Mouse (Mus musculus) CH12.LX (cell line): ENCODE data around the gene Iqch. TPM values are rescaled to one million over a fixed set of nuclear protein-coding genes. Genes with fewer than 3 reads are reported as not detected.

ENCODE experiments used
- DNase-seq: peaks from one replicate; pipeline ENCODE4 v3.0.0-alpha.2; 2013; ENCODE audit errors: extremely low read depth
- H3K27ac ChIP-seq: 2 replicates; pipeline ENCODE4 v1.5.1; 2012; ENCODE audit warnings: low read depth, mild to moderate bottlenecking, control low read depth, moderate library complexity; ENCODE audit not compliant: insufficient read depth
- H3K27me3 ChIP-seq: replicated peaks from 2 replicates; pipeline ENCODE3; 2012; ENCODE audit warnings: inconsistent platforms
- H3K36me3 ChIP-seq, 2 experiments: replicated peaks in 1 of 2; 2 replicates each; pipeline versions ENCODE3 to v1.6.1; 2012; ENCODE audit warnings: inconsistent platforms in 1 of 2, low read length in 1 of 2, mild to moderate bottlenecking in 1 of 2, mixed read lengths in 1 of 2, moderate library complexity in 1 of 2; ENCODE audit not compliant: control insufficient read depth in 1 of 2, insufficient read depth in 1 of 2
- H3K4me1 ChIP-seq, 2 experiments: 2 replicates each; pipeline ENCODE4 v1.6.1; 2012; ENCODE audit warnings: inconsistent platforms in 1 of 2, moderate library complexity in 1 of 2; ENCODE audit not compliant: insufficient read depth in 2 of 2, control insufficient read depth in 1 of 2
- H3K4me2 ChIP-seq: 2 replicates; pipeline ENCODE4 v1.6.1; 2012; ENCODE audit warnings: low read depth, mild to moderate bottlenecking, control low read depth; ENCODE audit not compliant: poor library complexity, insufficient read depth, severe bottlenecking
- H3K4me3 ChIP-seq, 3 experiments: fragments of 150-350 bp in 1 of 3; sonication (generic) in 1 of 3; replicated peaks in 1 of 3; 2 replicates each; pipeline versions ENCODE3 to v1.5.1; 2011 to 2012; ENCODE audit warnings: low read depth in 2 of 3, low read length in 2 of 3, mild to moderate bottlenecking in 2 of 3, moderate library complexity in 2 of 3, control low read depth in 1 of 3, improper control_type of control experiment in 1 of 3, inconsistent platforms in 1 of 3, mixed read lengths in 1 of 3; ENCODE audit not compliant: poor library complexity in 1 of 3
- H3K79me2 ChIP-seq: replicated peaks from 2 replicates; pipeline ENCODE4 v1.6.1; 2012; ENCODE audit warnings: mild to moderate bottlenecking, moderate library complexity; ENCODE audit not compliant: control insufficient read depth, poor library complexity, insufficient read depth, severe bottlenecking; ENCODE audit errors: extremely low read depth
- H3K9ac ChIP-seq: 2 replicates; pipeline ENCODE4 v1.6.1; 2012; ENCODE audit warnings: low read depth, mild to moderate bottlenecking, control low read depth, moderate library complexity; ENCODE audit not compliant: insufficient read depth
- H3K9me3 ChIP-seq: replicated peaks from 2 replicates; pipeline ENCODE3; 2012; ENCODE audit warnings: low read length, inconsistent platforms, mixed read lengths
- CHD1 ChIP-seq: IDR thresholded peaks from 2 replicates; pipeline ENCODE4 v1.6.1; 2012; ENCODE audit warnings: low read depth, low read length, improper control_type of control experiment, inconsistent platforms
- CHD2 ChIP-seq: IDR thresholded peaks from 2 replicates; pipeline ENCODE4 v1.6.1; 2011; ENCODE audit warnings: low read length, improper control_type of control experiment
- CTCF ChIP-seq, 2 experiments: IDR thresholded peaks in 1 of 2; conservative IDR thresholded peaks in 1 of 2; 2 replicates each; pipeline ENCODE4 v1.5.1; 2011 to 2012; ENCODE audit warnings: low read depth in 2 of 2, low read length in 2 of 2, improper control_type of control experiment in 1 of 2, inconsistent platforms in 1 of 2, mild to moderate bottlenecking in 1 of 2, moderate library complexity in 1 of 2
- ELF1 ChIP-seq: IDR thresholded peaks from 2 replicates; pipeline ENCODE4 v1.6.1; 2014; ENCODE audit warnings: low read depth, mild to moderate bottlenecking, inconsistent platforms, low read length, improper control_type of control experiment
- ETS1 ChIP-seq: conservative IDR thresholded peaks from 2 replicates; pipeline ENCODE4 v1.6.1; 2012; ENCODE audit warnings: low read depth, mild to moderate bottlenecking, inconsistent platforms, low read length, improper control_type of control experiment, moderate library complexity
- MAX ChIP-seq: IDR thresholded peaks from 2 replicates; pipeline ENCODE4 v1.6.1; 2011; ENCODE audit warnings: low read length, improper control_type of control experiment
- MAZ ChIP-seq: IDR thresholded peaks from 2 replicates; pipeline ENCODE4 v1.6.1; 2012; ENCODE audit warnings: low read depth, mild to moderate bottlenecking, inconsistent platforms, low read length, improper control_type of control experiment, moderate library complexity
- POLR2AphosphoS2 ChIP-seq: IDR thresholded peaks from 2 replicates; pipeline ENCODE4 v1.6.1; 2011; ENCODE audit warnings: low read depth, low read length, improper control_type of control experiment
- RAD21 ChIP-seq: IDR thresholded peaks from 2 replicates; pipeline ENCODE4 v1.6.1; 2011; ENCODE audit warnings: low read depth, mild to moderate bottlenecking, low read length, improper control_type of control experiment, moderate library complexity
- RCOR1 ChIP-seq: conservative IDR thresholded peaks from 2 replicates; pipeline ENCODE4 v1.6.1; 2012; ENCODE audit warnings: low read depth, mild to moderate bottlenecking, inconsistent platforms, low read length, improper control_type of control experiment
- SMC3 ChIP-seq: IDR thresholded peaks from 2 replicates; pipeline ENCODE4 v1.6.1; 2011; ENCODE audit warnings: low read depth, low read length, improper control_type of control experiment
- TBP ChIP-seq: conservative IDR thresholded peaks from 2 replicates; pipeline ENCODE4 v1.6.1; 2011; ENCODE audit warnings: low read depth, low read length, improper control_type of control experiment
- TCF12 ChIP-seq: IDR thresholded peaks from 2 replicates; pipeline ENCODE4 v1.6.1; 2014; ENCODE audit warnings: low read depth, mild to moderate bottlenecking, inconsistent platforms, low read length, improper control_type of control experiment
- dilution Hi-C: fragments of 300-500 bp; cut with MboI; formaldehyde crosslinking; loops from 2 replicates; pipeline ENCODE4 v1.14.3; 2020; ENCODE audit warnings: low sequenced_read_pairs; ENCODE audit not compliant: extremely low pct_unique_long_range_greater_than_20kb, extremely low pct_ligation_motif_present
- in situ Hi-C: fragments of 300-500 bp; cut with MboI; formaldehyde crosslinking; loops from 3 replicates; pipeline ENCODE4 v1.14.3; 2019; ENCODE audit warnings: low sequenced_read_pairs, low pct_ligation_motif_present, low pct_unique_long_range_greater_than_20kb, mixed read lengths
- polyA plus RNA-seq: library from polyadenylated mRNA; unstranded; fragments of >175 nt; gene quantifications from 2 replicates; pipeline ENCODE4 v1.2.1, GENCODE M21; 2012; ENCODE audit warnings: low read depth; ENCODE audit not compliant: insufficient read length
- total RNA-seq, 2 experiments: library from RNA; depleted of rRNA; stranded (reverse); fragments of 300-350 nt in 1 of 2; fragments of >200 nt in 1 of 2; gene quantifications; 2 replicates each; pipeline ENCODE4 v1.2.3; 2012 to 2014

Iqch gene
- total and polyA plus RNA-seq, 3 experiments = 0.04 to 0.21 (median 0.15) TPM

DNA sequence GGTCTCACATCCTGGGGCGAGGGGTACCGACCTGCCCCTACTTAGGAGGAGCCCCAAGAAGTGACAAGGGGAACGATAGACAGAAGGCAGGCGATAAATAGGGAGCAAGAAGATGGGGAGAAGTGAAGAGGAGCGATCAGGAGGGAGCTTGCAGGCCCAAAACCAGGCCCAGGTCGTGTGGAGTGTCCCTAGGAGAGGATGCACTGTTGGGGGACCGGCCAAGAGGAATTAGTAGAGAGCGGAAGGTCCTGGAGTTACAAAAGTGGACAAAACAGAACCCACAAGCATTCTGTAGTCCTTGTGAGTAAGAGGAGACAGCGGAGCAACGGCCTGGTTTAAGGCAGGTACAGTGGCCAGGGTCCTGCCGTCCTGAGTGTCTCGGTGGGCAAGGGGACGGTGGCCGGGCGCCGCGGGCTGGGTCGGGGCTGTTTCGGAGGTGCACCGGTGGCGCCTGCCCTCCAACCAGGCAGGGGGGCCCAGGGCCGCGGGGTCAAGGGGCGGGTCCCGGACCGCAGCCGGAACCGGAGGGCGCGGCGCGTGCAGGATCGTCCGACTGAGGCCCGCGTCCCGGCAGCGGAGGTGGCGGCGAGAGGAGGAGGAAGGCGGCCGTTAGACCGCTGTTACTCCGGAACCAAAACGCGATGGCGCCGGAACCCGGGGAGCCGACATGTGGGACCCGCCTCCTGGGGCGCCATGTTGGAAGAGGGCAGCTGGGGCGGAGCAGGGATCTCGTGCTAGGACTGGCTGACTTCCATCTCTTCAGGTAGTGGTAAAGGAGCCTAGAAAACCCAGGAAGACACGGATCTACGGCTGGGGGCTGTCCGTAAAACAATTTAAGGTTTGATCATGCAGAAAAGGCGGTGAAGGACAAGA lies 224.8 kb downstream of the Iqch start, which contains the start of gene Map2k5 (continued):
- TF ChIP-seq RAD21 = no peak
- TF ChIP-seq, all 38 proteins: peak for 21

GRCm38 (mm10) chr9:63373315-63373714 lies 229.0 kb downstream of the Iqch start:
- peaks cover 6 to 33% of the 10 kb centered on the region in 2 experiments; a peak in 3 of 4 replicates for H3K4me1 ChIP-seq
- H3K79me2 ChIP-seq = no peaks in the 10 kb centered on the region; the same call in 1 of the 2 replicates
- no peak overlapping the region for H3K4me2 ChIP-seq
- no peaks in the 10 kb centered on the region for H3K9me3 ChIP-seq
- H3K4me3 ChIP-seq = no peak overlapping the region
- in situ Hi-C loops (no loop called here), dilution Hi-C loops (no loop called here)
- no peak for DNase-seq
- no peaks in the 10 kb centered on the region for H3K27me3 ChIP-seq
- H3K27ac ChIP-seq = no peak overlapping the region
- H3K9ac ChIP-seq = no peak overlapping the region
- no peak for TF ChIP-seq CHD2
- TF ChIP-seq MAZ = no peak
- no peak for TF ChIP-seq ETS1
- no peak for TF ChIP-seq CTCF (conservative IDR thresholded peaks at IDR 0.05 in 1 of 2, IDR thresholded peaks at IDR 0.05 in 1 of 2; ENCODE audit: low read depth in 2 of 2, low read length in 2 of 2)
- peaks cover 13 to 67% of the 10 kb centered on the region in 2 experiments for H3K36me3 ChIP-seq

DNA sequence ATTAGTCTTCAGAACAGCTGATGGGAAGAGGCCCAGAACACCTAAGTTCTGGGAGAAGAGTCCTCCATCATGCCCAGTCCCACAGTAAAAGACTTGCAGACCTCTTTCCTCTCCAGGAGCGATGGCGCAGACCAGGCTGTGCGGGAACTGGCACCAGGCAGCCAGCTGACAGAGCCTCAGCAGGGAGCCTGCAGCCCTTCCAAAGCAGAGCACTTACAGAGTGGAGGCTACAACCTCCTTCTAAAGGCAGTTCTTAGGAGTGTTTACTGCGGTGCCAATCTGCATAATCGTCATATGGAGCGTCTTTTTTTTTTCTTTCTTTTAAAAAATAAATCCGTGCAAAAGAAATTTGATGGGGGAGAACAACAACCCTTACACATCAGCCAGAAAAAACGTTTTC lies 229.8 kb downstream of the Iqch start:
- H3K4me3 ChIP-seq = no peak overlapping the region
- no peak for DNase-seq
- H3K4me2 ChIP-seq = no peak overlapping the region
- in situ Hi-C loops (no loop called here), dilution Hi-C loops (no loop called here)
- H3K9ac ChIP-seq = no peak overlapping the region
- H3K79me2 ChIP-seq = no peaks in the 10 kb centered on the region; the same call in 1 of the 2 replicates
- no peak for TF ChIP-seq SMC3
- TF ChIP-seq TBP = no peak
- no peak for TF ChIP-seq POLR2AphosphoS2
- TF ChIP-seq TCF12 = no peak
- TF ChIP-seq RCOR1 = no peak
- no peak for TF ChIP-seq ELF1
- no peak for TF ChIP-seq MAX
- TF ChIP-seq CHD1 = no peak
- H3K4me1 ChIP-seq = peaks cover 6 to 41% of the 10 kb centered on the region in 2 experiments; a peak in 3 of 4 replicates
- H3K27ac ChIP-seq = no peak overlapping the region
- H3K36me3 ChIP-seq = peaks cover 13 to 73% of the 10 kb centered on the region in 2 experiments
- H3K27me3 ChIP-seq = no peaks in the 10 kb centered on the region
- no peaks in the 10 kb centered on the region for H3K9me3 ChIP-seq

Other genes starting within 250 kb of the Iqch start
- gene Map2k5, start 224.6 kb downstream of the Iqch start, total RNA-seq (2012; rRNA removed) = 10.4 and 10.8 TPM in 2 replicates
- gene Map2k5, start 224.6 kb downstream of the Iqch start, total RNA-seq (2014; rRNA removed) = 11.2 and 11.7 TPM in 2 replicates
- gene Map2k5, start 224.6 kb downstream of the Iqch start, polyA plus RNA-seq = 20.2 and 22.6 TPM in 2 replicates
- 12.7 and 13.8 TPM in 2 replicates for gene 2300009A05Rik, start 203.2 kb downstream of the Iqch start, total RNA-seq (2012; rRNA removed)
- gene 2300009A05Rik, start 203.2 kb downstream of the Iqch start, total RNA-seq (2014; rRNA removed) = 18.4 and 20.4 TPM in 2 replicates
- 9.6 and 13.0 TPM in 2 replicates for gene 2300009A05Rik, start 203.2 kb downstream of the Iqch start, polyA plus RNA-seq
- 14.3 and 14.5 TPM in 2 replicates for gene Aagab, start 167 bp upstream of the Iqch start, total RNA-seq (2012; rRNA removed)
- 14.3 and 14.5 TPM in 2 replicates for gene Aagab, start 167 bp upstream of the Iqch start, total RNA-seq (2014; rRNA removed)
- 27.8 and 36.6 TPM in 2 replicates for gene Aagab, start 167 bp upstream of the Iqch start, polyA plus RNA-seq
- gene Smad3, start 155.5 kb upstream of the Iqch start, total RNA-seq (2012; rRNA removed) = 0.50 and 0.81 TPM in 2 replicates
- 0.43 and 1.5 TPM in 2 replicates for gene Smad3, start 155.5 kb upstream of the Iqch start, total RNA-seq (2014; rRNA removed)
- 0.90 and 1.2 TPM in 2 replicates for gene Smad3, start 155.5 kb upstream of the Iqch start, polyA plus RNA-seq